Mouse (Mus musculus): ENCODE data around the gene Zfand3. TPM values are rescaled to one million over a fixed set of nuclear protein-coding genes. Genes with fewer than 3 reads are reported as not detected.

The Zfand3 gene
- polyA plus RNA-seq, 1 experiment from 2014 or later, result 55.5 TPM

- H3K27me3 ChIP-seq (ENCODE audit: insufficient read depth, low read length), result no peaks in the 10 kb centered on the region
- no peak for TF ChIP-seq CTCF (IDR thresholded peaks at IDR 0.05; ENCODE audit: low read depth)
- WGBS, result 16% methylated on average over 3 of the region's 3 CpGs
- H3K27ac ChIP-seq, result peak overlapping the region; percentile 2; the same call in 1 of the 2 replicates
- no peaks in the 10 kb centered on the region for H3K36me3 ChIP-seq (ENCODE audit: insufficient read depth, low read length)
- no peak for ATAC-seq (replicated peaks; ENCODE audit: low FRiP score, low read depth)
- no peaks in the 10 kb centered on the region for H3K4me1 ChIP-seq (replicated peaks; ENCODE audit: insufficient read depth, low read length)
- peak; percentile 86 for DNase-seq (ENCODE audit: low spot score)
- H3K9ac ChIP-seq (ENCODE audit: low read depth, low read length), result no peak overlapping the region
- no peak overlapping the region for H3K4me3 ChIP-seq (replicated peaks; ENCODE audit: low read depth, low read length)
- H3K4me2 ChIP-seq (ENCODE audit: low read length), result no peak overlapping the region
- no peaks in the 10 kb centered on the region for H3K9me3 ChIP-seq (replicated peaks; ENCODE audit: low read length)
These were observed 19.0 kb upstream of the Zfand3 start for GRCm38 (mm10) chr17:29985534-29985933.

DNA sequence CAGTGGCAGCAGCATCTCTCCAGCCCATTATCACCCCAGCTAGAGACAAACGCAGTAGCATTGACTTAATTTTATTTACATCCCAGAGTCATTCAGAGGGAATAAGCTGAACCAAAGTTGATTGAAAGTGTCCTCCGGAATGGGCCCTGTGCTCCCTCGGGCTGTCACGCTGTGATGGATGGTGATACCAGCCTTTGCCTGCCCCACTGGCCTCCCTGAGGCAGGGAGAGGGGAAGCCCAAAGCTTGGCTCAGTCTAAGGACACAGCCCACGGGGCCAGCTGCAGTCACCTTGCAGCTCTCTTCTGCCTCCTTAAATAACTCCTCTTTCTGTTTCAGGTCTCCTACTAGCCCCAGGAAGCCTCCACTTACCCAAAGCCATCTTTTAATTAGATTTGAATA lies 16.4 kb upstream of the Zfand3 start:
- Histone ChIP-seq H3K4me1 (replicated peaks; ENCODE audit: insufficient read depth, low read length) (no peaks in the 10 kb centered on the region), H3K9me3 (replicated peaks; ENCODE audit: low read length) (no peaks in the 10 kb centered on the region), H3K4me2 (ENCODE audit: low read length) (no peak overlapping the region), H3K4me3 (replicated peaks; ENCODE audit: low read depth, low read length) (no peak overlapping the region), H3K27me3 (ENCODE audit: insufficient read depth, low read length) (no peaks in the 10 kb centered on the region), H3K27ac (no peak overlapping the region), H3K36me3 (ENCODE audit: insufficient read depth, low read length) (no peaks in the 10 kb centered on the region), H3K9ac (ENCODE audit: low read depth, low read length) (no peak overlapping the region)
- WGBS, result 17% methylated on average over 5 of the region's 5 CpGs
- TF ChIP-seq CTCF (IDR thresholded peaks at IDR 0.05; ENCODE audit: low read depth), result no peak
- no peak for DNase-seq (ENCODE audit: low spot score)
- ATAC-seq (replicated peaks; ENCODE audit: low FRiP score, low read depth), result no peak

DNA sequence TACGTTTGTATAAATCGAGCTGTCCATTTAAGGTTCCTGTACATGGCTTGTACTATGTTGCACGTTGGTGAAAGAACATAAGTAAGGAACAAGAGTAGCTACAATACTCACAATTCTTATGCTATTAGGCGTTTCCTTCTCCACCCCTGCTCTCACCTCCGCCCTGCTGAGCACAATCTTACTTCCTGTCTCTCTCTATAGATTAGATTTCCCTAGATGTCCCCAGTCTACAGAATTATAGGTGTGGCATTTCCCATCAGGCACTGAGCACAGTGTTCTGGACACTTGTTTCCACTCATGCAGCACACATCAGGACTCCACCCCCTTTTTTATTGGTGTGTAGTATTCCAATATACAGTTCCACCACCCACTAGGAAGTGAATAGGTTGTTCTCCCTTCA lies 14.9 kb upstream of the Zfand3 start:
- no peaks in the 10 kb centered on the region for H3K36me3 ChIP-seq (ENCODE audit: insufficient read depth, low read length)
- TF ChIP-seq CTCF (IDR thresholded peaks at IDR 0.05; ENCODE audit: low read depth), result no peak
- no peaks in the 10 kb centered on the region for H3K4me1 ChIP-seq (replicated peaks; ENCODE audit: insufficient read depth, low read length)
- H3K9me3 ChIP-seq (replicated peaks; ENCODE audit: low read length), result no peaks in the 10 kb centered on the region
- no peak overlapping the region for H3K9ac ChIP-seq (ENCODE audit: low read depth, low read length)
- H3K27ac ChIP-seq, result no peak overlapping the region
- ATAC-seq (replicated peaks; ENCODE audit: low FRiP score, low read depth) (no peak), DNase-seq (ENCODE audit: low spot score) (no peak)
- H3K4me3 ChIP-seq (replicated peaks; ENCODE audit: low read depth, low read length), result no peak overlapping the region
- WGBS, result 89% methylated on average over 5 of the region's 5 CpGs
- H3K4me2 ChIP-seq (ENCODE audit: low read length), result no peak overlapping the region
- H3K27me3 ChIP-seq (ENCODE audit: insufficient read depth, low read length), result no peaks in the 10 kb centered on the region

GRCm38 (mm10) chr17:29990136-29990535 lies 14.4 kb upstream of the Zfand3 start:
- Histone ChIP-seq H3K4me2 (ENCODE audit: low read length) (no peak overlapping the region), H3K4me3 (replicated peaks; ENCODE audit: low read depth, low read length) (no peak overlapping the region), H3K27ac (no peak overlapping the region), H3K27me3 (ENCODE audit: insufficient read depth, low read length) (no peaks in the 10 kb centered on the region), H3K9me3 (replicated peaks; ENCODE audit: low read length) (no peaks in the 10 kb centered on the region), H3K9ac (ENCODE audit: low read depth, low read length) (no peak overlapping the region), H3K36me3 (ENCODE audit: insufficient read depth, low read length) (no peaks in the 10 kb centered on the region), H3K4me1 (replicated peaks; ENCODE audit: insufficient read depth, low read length) (no peaks in the 10 kb centered on the region)
- no peak for TF ChIP-seq CTCF (IDR thresholded peaks at IDR 0.05; ENCODE audit: low read depth)
- no peak for ATAC-seq (replicated peaks; ENCODE audit: low FRiP score, low read depth)
- DNase-seq (ENCODE audit: low spot score), result no peak
- 96% methylated on average over 3 of the region's 3 CpGs for WGBS

- no peak for ATAC-seq (replicated peaks; ENCODE audit: low FRiP score, low read depth)
- Histone ChIP-seq H3K4me3 (replicated peaks; ENCODE audit: low read depth, low read length) (no peak overlapping the region), H3K4me2 (ENCODE audit: low read length) (no peak overlapping the region), H3K27ac (no peak overlapping the region), H3K27me3 (ENCODE audit: insufficient read depth, low read length) (no peaks in the 10 kb centered on the region), H3K36me3 (ENCODE audit: insufficient read depth, low read length) (no peaks in the 10 kb centered on the region), H3K9me3 (replicated peaks; ENCODE audit: low read length) (no peaks in the 10 kb centered on the region), H3K9ac (ENCODE audit: low read depth, low read length) (no peak overlapping the region), H3K4me1 (replicated peaks; ENCODE audit: insufficient read depth, low read length) (no peaks in the 10 kb centered on the region)
- DNase-seq (ENCODE audit: low spot score), result no peak
- 71% methylated on average over 2 of the region's 2 CpGs for WGBS
- TF ChIP-seq CTCF (IDR thresholded peaks at IDR 0.05; ENCODE audit: low read depth), result no peak
These were observed 13.7 kb upstream of the Zfand3 start for GRCm38 (mm10) chr17:29990845-29991244.

DNA sequence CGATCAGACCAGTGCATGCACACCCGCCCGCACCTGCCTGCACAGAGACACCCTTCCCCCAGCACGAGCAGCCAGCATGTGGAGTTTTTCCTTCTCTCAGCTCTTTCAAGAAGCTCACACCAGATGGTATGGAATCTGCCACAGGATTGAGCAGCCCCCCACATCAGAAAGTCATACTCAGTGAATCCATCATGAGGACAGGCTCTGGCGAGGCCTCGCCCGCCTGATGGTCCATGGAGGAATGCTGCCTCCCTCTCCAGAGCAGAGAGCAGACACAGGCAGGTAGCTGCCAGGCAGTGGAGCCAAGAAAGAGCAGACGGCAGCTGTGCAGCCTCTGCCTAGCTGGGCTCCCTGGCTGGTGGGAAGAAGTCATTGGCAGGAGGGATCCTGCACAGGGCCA lies 11.0 kb upstream of the Zfand3 start:
- 71% methylated on average over 8 of the region's 8 CpGs for WGBS
- DNase-seq (ENCODE audit: low spot score) (no peak), ATAC-seq (replicated peaks; ENCODE audit: low FRiP score, low read depth) (no peak)
- Histone ChIP-seq H3K9ac (ENCODE audit: low read depth, low read length) (no peak overlapping the region), H3K27ac (no peak overlapping the region), H3K4me1 (replicated peaks; ENCODE audit: insufficient read depth, low read length) (no peaks in the 10 kb centered on the region), H3K27me3 (ENCODE audit: insufficient read depth, low read length) (no peaks in the 10 kb centered on the region), H3K4me2 (ENCODE audit: low read length) (no peak overlapping the region), H3K9me3 (replicated peaks; ENCODE audit: low read length) (no peaks in the 10 kb centered on the region), H3K4me3 (replicated peaks; ENCODE audit: low read depth, low read length) (no peak overlapping the region), H3K36me3 (ENCODE audit: insufficient read depth, low read length) (no peaks in the 10 kb centered on the region)
- no peak for TF ChIP-seq CTCF (IDR thresholded peaks at IDR 0.05; ENCODE audit: low read depth)

- H3K9me3 ChIP-seq (replicated peaks; ENCODE audit: low read length), result no peaks in the 10 kb centered on the region
- TF ChIP-seq CTCF (IDR thresholded peaks at IDR 0.05; ENCODE audit: low read depth), result no peak
- no peaks in the 10 kb centered on the region for H3K36me3 ChIP-seq (ENCODE audit: insufficient read depth, low read length)
- WGBS, result 67% methylated on average over 3 of the region's 3 CpGs
- no peak for DNase-seq (ENCODE audit: low spot score)
- no peak for ATAC-seq (replicated peaks; ENCODE audit: low FRiP score, low read depth)
- H3K4me3 ChIP-seq (replicated peaks; ENCODE audit: low read depth, low read length), result no peak overlapping the region
- no peaks in the 10 kb centered on the region for H3K27me3 ChIP-seq (ENCODE audit: insufficient read depth, low read length)
- no peak overlapping the region for H3K9ac ChIP-seq (ENCODE audit: low read depth, low read length)
- no peaks in the 10 kb centered on the region for H3K4me1 ChIP-seq (replicated peaks; ENCODE audit: insufficient read depth, low read length)
- no peak overlapping the region for H3K4me2 ChIP-seq (ENCODE audit: low read length)
- no peak overlapping the region for H3K27ac ChIP-seq
These were observed 10.5 kb upstream of the Zfand3 start for GRCm38 (mm10) chr17:29994011-29994410.
